Mouse (Mus musculus) bone marrow macrophage, adult 2 months (primary cell): ENCODE measurements at regions not wholly inside any gene's neighbourhood (a gene's known extent, or its start where the extent isn't known, plus 50 kb on each side); places are given as distances from the start of the nearest gene placed in this dataset.

Experiments
- CTCF ChIP-seq: IDR thresholded peaks from 2 replicates; pipeline ENCODE4 v1.5.1; 2012; ENCODE audit warnings: low read depth, mild to moderate bottlenecking, low read length, moderate library complexity
- POLR2A ChIP-seq: IDR thresholded peaks from 2 replicates; pipeline ENCODE4 v1.6.1; 2012; ENCODE audit warnings: mild to moderate bottlenecking, low read depth, low read length, borderline replicate concordance

GRCm38 (mm10) chr7:69740495-69740894, 626.0 kb downstream of the Nr2f2 start:
- TF ChIP-seq CTCF (no peak), POLR2A (no peak)
